Mouse (Mus musculus) limb, embryonic 12.5 days (tissue): ENCODE results near the gene Tcte2. TPM values are rescaled to one million over a fixed set of nuclear protein-coding genes. Genes with fewer than 3 reads are reported as not detected.

Experiments
- ATAC-seq: fragments of 200-750 bp; cut with Nextera tagmentation; 2 replicates; pipeline ENCODE4 v1.8.0; 2017; ENCODE audit warnings: low read depth, moderate TSS enrichment; ENCODE audit not compliant: insufficient number of reproducible peaks, insufficient read depth, low FRiP score, low TSS enrichment
- H3K27ac ChIP-seq: fragments of 300-500 bp; sonication (generic); 2 replicates; pipeline ENCODE4 v1.5.1; 2016; ENCODE audit warnings: mild to moderate bottlenecking, moderate library complexity
- H3K27me3 ChIP-seq: fragments of 300-500 bp; sonication (generic); 2 replicates; pipeline ENCODE4 v1.6.1; 2016; ENCODE audit warnings: mild to moderate bottlenecking, moderate library complexity
- H3K36me3 ChIP-seq: fragments of 300-500 bp; sonication (generic); 2 replicates; pipeline ENCODE4 v1.6.1; 2016; ENCODE audit warnings: mild to moderate bottlenecking, moderate library complexity
- H3K4me1 ChIP-seq: fragments of 300-500 bp; sonication (generic); replicated peaks from 2 replicates; pipeline ENCODE4 v1.6.1; 2016
- H3K4me2 ChIP-seq: fragments of 300-500 bp; sonication (generic); 2 replicates; pipeline ENCODE4 v1.6.1; 2016; ENCODE audit warnings: mild to moderate bottlenecking, moderate library complexity
- H3K4me3 ChIP-seq: fragments of 300-500 bp; sonication (generic); replicated peaks from 2 replicates; pipeline ENCODE4 v1.5.1; 2016; ENCODE audit warnings: mild to moderate bottlenecking
- H3K9ac ChIP-seq: fragments of 300-500 bp; sonication (generic); replicated peaks from 2 replicates; pipeline ENCODE4 v1.6.1; 2016; ENCODE audit warnings: mild to moderate bottlenecking, moderate library complexity
- H3K9me3 ChIP-seq: fragments of 300-500 bp; sonication (generic); 2 replicates; pipeline ENCODE4 v1.6.1; 2016; ENCODE audit warnings: mild to moderate bottlenecking, moderate library complexity
- WGBS: fragments of 180-500 bp; shearing (Covaris S2); methylation state at CpG from one replicate; pipeline ENCODE4 v1.1.7; 2016; 5-methylcytosine and 5-hydroxymethylcytosine counted together
- polyA plus RNA-seq: library from polyadenylated mRNA; unstranded; fragments of >200 nt; fragmentation: Nextera tagmentation; extraction: Ambion mirVana; gene quantifications from 2 replicates; pipeline ENCODE4 v1.2.1, GENCODE M21; 2016

Tcte2 gene
- polyA plus RNA-seq, 1 experiment from 2014 or later: 5.7 TPM

DNA sequence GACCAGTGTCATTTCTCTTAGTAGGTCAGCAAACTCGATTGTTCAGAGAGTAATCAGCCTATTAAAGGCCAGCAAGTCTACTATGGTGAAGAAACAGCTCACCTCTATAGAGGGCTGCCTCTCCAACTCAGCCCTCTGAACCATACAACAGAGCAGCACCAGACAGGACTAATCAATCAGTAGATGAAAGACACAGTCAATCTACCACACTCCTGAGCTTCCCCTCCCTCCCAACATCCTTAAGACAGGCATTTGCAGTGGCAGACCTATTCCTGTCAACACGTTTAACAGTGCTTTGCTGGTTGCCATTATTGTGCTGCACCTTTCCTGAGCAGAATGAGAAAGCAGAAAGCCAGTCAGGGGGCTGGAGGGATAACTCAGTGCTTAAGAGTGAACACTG lies 16.3 kb downstream of the Tcte2 start:
- H3K4me3 ChIP-seq: no peak overlapping the region
- H3K9me3 ChIP-seq: no peaks in the 10 kb centered on the region
- H3K4me1 ChIP-seq: peaks cover 46% of the 10 kb centered on the region
- no peak overlapping the region for H3K27ac ChIP-seq
- no peak overlapping the region for H3K9ac ChIP-seq
- H3K36me3 ChIP-seq: no peaks in the 10 kb centered on the region
- H3K4me2 ChIP-seq: no peak overlapping the region
- no peak for ATAC-seq
- H3K27me3 ChIP-seq: no peaks in the 10 kb centered on the region
- WGBS: 55% methylated on average over 2 of the region's 2 CpGs

DNA sequence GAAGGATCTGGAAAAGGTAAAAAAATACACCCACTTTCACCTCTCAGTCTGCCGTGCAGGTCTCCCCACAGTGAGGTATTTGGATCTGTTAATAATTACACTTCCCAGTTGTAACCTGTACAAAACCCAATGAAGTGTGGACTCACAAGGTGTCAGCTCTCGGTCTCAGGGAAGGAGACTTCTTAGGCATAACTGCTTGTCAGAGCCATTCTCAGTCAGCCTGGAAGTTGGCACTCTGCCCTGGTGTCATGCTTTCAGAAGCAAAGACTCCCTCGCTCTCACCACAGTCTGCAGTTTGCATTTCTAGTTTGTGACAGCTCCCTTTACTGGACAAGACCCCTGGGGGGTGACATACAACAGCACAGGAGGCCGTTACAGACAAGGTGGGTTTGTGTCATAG lies 16.8 kb downstream of the Tcte2 start:
- no peak overlapping the region for H3K4me2 ChIP-seq
- no peaks in the 10 kb centered on the region for H3K36me3 ChIP-seq
- peaks cover 46% of the 10 kb centered on the region for H3K4me1 ChIP-seq
- WGBS: 44% methylated on average over 4 of the region's 4 CpGs
- H3K27me3 ChIP-seq: no peaks in the 10 kb centered on the region
- no peaks in the 10 kb centered on the region for H3K9me3 ChIP-seq
- ATAC-seq: no peak
- no peak overlapping the region for H3K4me3 ChIP-seq
- no peak overlapping the region for H3K9ac ChIP-seq
- H3K27ac ChIP-seq: peak overlapping the region; percentile 79; the same call in 1 of the 2 replicates

DNA sequence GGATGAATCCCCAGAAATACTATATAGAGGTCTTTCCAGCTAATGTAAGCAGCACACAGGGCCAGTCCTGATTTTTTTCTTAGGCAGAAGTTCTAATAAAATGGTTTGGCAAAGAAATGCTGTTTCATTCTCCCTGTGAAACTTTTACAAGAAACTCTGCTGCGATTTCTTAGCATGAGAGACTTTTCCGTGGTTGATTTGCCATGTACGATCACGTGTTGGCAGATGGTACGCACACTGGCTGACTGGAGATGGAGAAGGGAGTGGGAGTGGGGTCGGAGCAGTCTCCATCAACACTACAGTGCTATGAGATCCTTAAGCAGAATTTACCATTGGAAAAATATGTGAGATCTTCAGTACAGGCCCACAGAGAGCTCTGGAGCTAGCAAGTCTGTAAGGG lies 17.4 kb downstream of the Tcte2 start:
- H3K4me1 ChIP-seq: peaks cover 46% of the 10 kb centered on the region
- WGBS: 61% methylated on average over 6 of the region's 6 CpGs
- no peak for ATAC-seq

DNA sequence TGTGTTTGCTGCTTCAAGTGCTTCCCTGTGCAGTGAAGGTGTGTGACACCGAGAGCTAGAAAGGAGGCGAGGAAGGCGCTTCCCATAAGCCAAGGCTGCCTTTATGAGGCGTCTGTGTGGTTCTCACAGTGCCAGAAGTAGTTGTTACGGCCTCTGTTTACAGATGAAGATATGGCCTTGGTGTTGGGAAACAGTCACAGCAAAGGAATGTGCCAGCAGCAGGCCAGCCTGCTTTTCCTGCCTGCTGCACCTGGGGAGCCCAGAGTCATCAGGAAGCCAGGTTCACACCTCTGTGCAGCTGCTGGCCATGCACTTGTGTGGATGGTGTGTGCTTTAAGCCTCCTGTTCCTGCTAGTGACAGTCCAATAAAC lies 17.9 kb downstream of the Tcte2 start:
- H3K9ac ChIP-seq: 0 out of 2 replicates have a peak overlapping the region, but pooled peaks have one; percentile 23
- H3K36me3 ChIP-seq: no peaks in the 10 kb centered on the region
- H3K27ac ChIP-seq: peak overlapping the region; percentile 79
- no peaks in the 10 kb centered on the region for H3K27me3 ChIP-seq
- peaks cover 46% of the 10 kb centered on the region for H3K4me1 ChIP-seq
- ATAC-seq: 0 out of 2 replicates have a peak, but pooled peaks have one; percentile 69
- 0 out of 2 replicates have a peak overlapping the region, but pooled peaks have one; percentile 8 for H3K4me2 ChIP-seq
- H3K4me3 ChIP-seq: no peak overlapping the region
- H3K9me3 ChIP-seq: no peaks in the 10 kb centered on the region
- 5% methylated on average over 5 of the region's 5 CpGs for WGBS

More for the DNA sequence above, 17.4 kb downstream of the Tcte2 start:
- H3K36me3 ChIP-seq: no peaks in the 10 kb centered on the region
- H3K9me3 ChIP-seq: no peaks in the 10 kb centered on the region
- 0 out of 2 replicates have a peak overlapping the region, but pooled peaks have one; percentile 8 for H3K4me2 ChIP-seq
- peak overlapping the region; percentile 79 for H3K27ac ChIP-seq
- no peak overlapping the region for H3K9ac ChIP-seq
- H3K27me3 ChIP-seq: no peaks in the 10 kb centered on the region
- H3K4me3 ChIP-seq: no peak overlapping the region

DNA sequence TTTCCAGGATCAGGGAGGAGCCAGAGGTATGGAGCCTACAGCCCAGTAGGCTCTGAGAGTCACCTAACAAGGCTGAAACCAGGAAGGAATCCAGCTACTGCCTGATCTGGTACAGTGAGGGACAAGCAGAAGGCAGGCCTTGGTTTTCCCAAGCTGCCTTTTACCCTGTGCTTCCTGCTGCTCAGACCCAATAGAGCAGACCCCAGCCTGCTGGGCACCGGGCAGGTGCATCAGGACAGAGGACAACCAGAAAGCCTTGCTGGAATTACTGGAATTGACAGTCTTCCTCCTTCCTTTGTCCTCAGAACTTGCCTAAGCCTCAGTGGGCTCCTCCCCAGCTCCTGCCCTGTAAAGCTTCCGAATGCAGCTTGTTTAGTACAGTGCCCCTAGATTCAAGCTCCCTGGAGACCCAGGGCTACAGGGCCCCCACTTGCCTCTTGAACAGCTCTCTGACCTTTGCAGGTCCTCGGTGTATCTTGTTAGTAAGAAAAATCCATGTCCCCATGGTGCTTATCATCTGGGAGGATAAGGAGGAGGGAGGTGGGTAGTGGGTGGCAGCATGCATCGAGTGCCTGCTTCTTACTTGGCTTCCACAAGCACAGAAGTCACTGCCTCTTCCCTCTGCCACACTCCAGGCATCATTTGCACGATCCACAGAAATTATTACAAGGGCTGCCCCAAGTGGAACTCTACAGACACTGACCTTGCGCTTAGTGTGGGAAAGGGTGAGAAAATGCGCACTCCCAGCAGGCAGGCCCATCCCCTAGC lies 18.5 kb downstream of the Tcte2 start:
- H3K4me1 ChIP-seq: peaks cover 46% of the 10 kb centered on the region
- 0 out of 2 replicates have a peak overlapping the region, but pooled peaks have one; percentile 23 for H3K9ac ChIP-seq
- no peaks in the 10 kb centered on the region for H3K9me3 ChIP-seq
- no peak for ATAC-seq
- H3K4me3 ChIP-seq: no peak overlapping the region
- no peaks in the 10 kb centered on the region for H3K36me3 ChIP-seq
- whole genome bisulfite sequencing: 40% methylated on average over 7 of the region's 7 CpGs
- peak overlapping the region; percentile 79 for H3K27ac ChIP-seq
- 0 out of 2 replicates have a peak overlapping the region, but pooled peaks have one; percentile 8 for H3K4me2 ChIP-seq
- no peaks in the 10 kb centered on the region for H3K27me3 ChIP-seq

DNA sequence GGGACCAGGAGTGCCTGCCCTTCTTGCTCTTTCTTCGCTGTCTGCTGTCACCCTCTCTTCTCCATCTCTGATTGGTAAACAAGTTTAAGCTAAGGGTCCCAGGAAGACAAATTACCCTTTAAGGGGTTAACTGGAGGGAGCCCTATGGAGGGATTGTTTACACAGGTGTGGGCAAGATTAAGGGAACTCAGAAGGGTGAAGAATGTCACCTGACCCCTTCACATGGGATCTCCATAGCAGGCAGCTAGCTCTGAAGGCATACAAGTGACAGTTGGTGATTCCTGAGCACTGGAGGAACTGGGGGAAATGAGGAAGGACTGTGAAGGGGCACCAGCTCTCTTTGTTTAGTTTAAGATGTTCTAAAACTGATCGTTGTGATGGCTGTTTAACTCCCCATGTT lies 19.3 kb downstream of the Tcte2 start:
- peaks cover 46% of the 10 kb centered on the region for H3K4me1 ChIP-seq
- H3K9ac ChIP-seq: no peak overlapping the region
- ATAC-seq: no peak
- no peak overlapping the region for H3K4me2 ChIP-seq
- 28% methylated on average over 2 of the region's 2 CpGs for WGBS
- no peaks in the 10 kb centered on the region for H3K36me3 ChIP-seq
- H3K27ac ChIP-seq: no peak overlapping the region
- no peak overlapping the region for H3K4me3 ChIP-seq
- H3K9me3 ChIP-seq: no peaks in the 10 kb centered on the region
- no peaks in the 10 kb centered on the region for H3K27me3 ChIP-seq

DNA sequence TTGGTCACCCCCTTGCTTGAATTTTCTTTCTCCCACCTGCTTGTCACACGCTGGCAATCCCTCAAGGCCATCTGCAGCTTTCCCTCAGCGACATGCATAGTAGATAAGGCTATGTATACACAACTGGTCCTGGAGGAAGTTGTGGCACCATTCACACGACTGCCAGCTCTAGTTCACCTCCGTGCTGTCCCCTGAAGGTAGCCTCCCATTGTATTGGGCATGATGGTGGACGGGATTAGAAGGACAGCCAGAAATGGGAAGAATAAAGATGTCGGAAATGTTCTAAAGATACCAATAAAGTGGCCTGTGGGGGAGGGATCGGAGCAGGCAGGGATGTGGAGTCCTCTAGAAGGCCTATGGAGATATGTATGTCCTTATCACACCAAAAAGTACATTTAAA lies 20.0 kb downstream of the Tcte2 start:
- Histone ChIP-seq H3K9ac (no peak overlapping the region), H3K9me3 (no peaks in the 10 kb centered on the region), H3K4me3 (no peak overlapping the region), H3K4me2 (no peak overlapping the region), H3K36me3 (no peaks in the 10 kb centered on the region), H3K27me3 (no peaks in the 10 kb centered on the region), H3K4me1 (peaks cover 46% of the 10 kb centered on the region), H3K27ac (no peak overlapping the region)
- ATAC-seq: no peak
- 82% methylated on average over 7 of the region's 7 CpGs for WGBS

DNA sequence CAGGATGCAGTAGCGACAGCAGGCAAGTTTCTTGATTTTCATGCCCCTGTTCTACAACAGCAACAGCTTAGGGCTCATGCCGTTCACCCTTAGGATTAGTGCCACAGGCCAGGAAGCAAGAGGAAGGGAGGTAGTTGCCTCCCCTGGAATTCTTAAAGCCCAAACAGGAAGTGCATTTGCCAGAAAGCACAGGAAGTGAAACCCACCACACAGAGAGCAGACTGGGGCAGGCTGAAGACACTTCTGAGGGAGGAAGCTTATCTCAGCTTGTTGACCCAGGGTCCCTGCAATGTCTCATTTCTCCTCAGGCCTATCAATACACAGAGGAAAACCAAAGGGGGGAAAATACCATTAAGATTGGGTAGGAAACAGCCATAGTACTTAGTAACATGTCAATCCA lies 20.8 kb downstream of the Tcte2 start:
- 19% methylated on average over 2 of the region's 2 CpGs for WGBS
- Histone ChIP-seq H3K9me3 (no peaks in the 10 kb centered on the region), H3K4me1 (peaks cover 46% of the 10 kb centered on the region), H3K9ac (no peak overlapping the region), H3K36me3 (no peaks in the 10 kb centered on the region), H3K4me2 (no peak overlapping the region), H3K27ac (no peak overlapping the region), H3K4me3 (no peak overlapping the region), H3K27me3 (no peaks in the 10 kb centered on the region)
- no peak for ATAC-seq

DNA sequence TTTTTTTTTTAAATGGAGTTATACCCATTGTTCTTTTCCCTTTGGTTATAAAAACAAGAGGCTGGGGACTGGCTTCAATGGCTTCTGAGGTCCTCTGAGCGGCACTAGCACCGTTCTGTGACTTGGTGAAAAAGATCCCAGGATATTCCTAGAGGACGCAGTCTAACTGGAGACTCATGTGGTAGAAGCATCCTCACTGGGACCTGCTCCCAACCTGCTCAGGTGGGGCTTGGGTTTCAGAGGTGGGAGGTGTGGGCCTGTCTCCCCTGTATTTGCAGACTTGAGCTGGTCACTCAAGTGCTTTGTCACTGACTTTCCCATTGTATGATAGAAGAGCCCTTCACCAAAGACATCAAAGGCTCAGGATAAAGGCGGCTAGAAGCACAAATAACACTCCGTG lies 21.6 kb downstream of the Tcte2 start:
- H3K9me3 ChIP-seq: no peaks in the 10 kb centered on the region
- H3K27me3 ChIP-seq: no peaks in the 10 kb centered on the region
- peaks cover 38% of the 10 kb centered on the region for H3K4me1 ChIP-seq
- no peak overlapping the region for H3K4me2 ChIP-seq
- H3K9ac ChIP-seq: no peak overlapping the region
- H3K27ac ChIP-seq: no peak overlapping the region
- no peaks in the 10 kb centered on the region for H3K36me3 ChIP-seq
- ATAC-seq: no peak
- 78% methylated on average over 5 of the region's 5 CpGs for WGBS
- H3K4me3 ChIP-seq: no peak overlapping the region

DNA sequence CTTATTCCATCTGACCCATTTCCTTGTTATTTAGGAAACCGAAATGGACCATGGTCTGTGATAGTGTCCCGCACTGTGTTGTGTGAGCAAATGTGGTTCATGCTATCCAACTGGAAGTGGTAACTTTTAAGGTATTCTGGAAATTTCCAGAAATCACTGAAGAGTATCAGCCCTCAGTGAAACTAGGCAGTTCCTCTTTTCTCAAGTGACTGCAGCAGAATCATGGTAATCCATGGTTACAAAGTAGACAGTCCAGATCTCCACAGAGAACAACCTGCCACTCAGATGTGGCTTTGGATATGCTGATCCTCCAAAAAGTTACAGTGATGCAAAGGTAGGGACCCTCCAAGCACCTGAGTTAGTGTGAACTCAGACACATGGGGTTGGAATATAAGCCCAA lies 22.7 kb downstream of the Tcte2 start:
- 92% methylated on average over 2 of the region's 2 CpGs for whole genome bisulfite sequencing
- Histone ChIP-seq H3K4me1 (peaks cover 27% of the 10 kb centered on the region), H3K27me3 (no peaks in the 10 kb centered on the region), H3K9me3 (no peaks in the 10 kb centered on the region), H3K4me3 (no peak overlapping the region), H3K36me3 (no peaks in the 10 kb centered on the region), H3K9ac (no peak overlapping the region), H3K27ac (no peak overlapping the region), H3K4me2 (no peak overlapping the region)
- ATAC-seq: no peak

DNA sequence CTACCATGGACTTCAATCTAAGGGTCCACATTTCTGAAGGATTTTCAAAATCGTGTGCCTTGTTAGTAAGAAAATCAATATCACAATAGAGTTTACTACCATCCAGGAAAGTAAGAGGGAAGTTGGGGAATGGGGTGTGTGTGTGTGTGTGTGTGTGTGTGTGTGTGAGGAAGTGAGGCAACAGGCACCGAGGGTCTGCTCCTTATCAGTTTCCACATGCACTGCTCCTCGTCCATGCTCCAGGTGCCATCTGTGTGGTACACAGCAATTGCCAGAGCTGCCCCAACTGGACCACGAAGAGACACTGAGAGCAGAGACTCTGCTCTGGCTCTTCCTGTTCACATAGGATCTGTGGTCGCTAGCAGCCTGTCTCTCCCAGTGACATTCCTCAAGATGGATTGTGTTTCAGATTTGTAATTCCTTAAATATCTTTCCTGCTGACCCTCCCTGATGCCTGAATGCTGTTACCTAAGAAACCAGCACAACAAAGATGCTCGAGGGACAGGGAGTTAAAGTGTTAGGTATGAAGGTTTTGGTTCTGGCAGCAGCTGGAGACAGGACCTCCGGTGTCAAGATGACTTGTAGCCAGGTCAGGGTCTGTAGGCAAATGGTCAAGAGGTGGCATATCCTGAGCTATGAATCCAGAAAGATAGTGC lies 23.4 kb downstream of the Tcte2 start:
- Histone ChIP-seq H3K4me1 (peaks cover 21% of the 10 kb centered on the region), H3K36me3 (no peaks in the 10 kb centered on the region), H3K4me2 (no peak overlapping the region), H3K27me3 (no peaks in the 10 kb centered on the region), H3K4me3 (no peak overlapping the region), H3K9me3 (no peaks in the 10 kb centered on the region), H3K27ac (no peak overlapping the region), H3K9ac (no peak overlapping the region)
- ATAC-seq: no peak
- WGBS: 62% methylated on average over 7 of the region's 7 CpGs
